Mouse (Mus musculus) yolk sac, embryonic 10.5 days (tissue): ENCODE data around the gene Exoc4.

Source experiments
- DNase-seq: peaks from one replicate; pipeline ENCODE4 v3.0.0-alpha.2; 2017; ENCODE audit warnings: low spot score

Exoc4 gene

GRCm38 (mm10) chr6:33939169-33939568 is 690.3 kb downstream of the Exoc4 start:
- DNase-seq, result no peak

- no peak for DNase-seq
These were observed 698.1 kb downstream of the Exoc4 start for GRCm38 (mm10) chr6:33946911-33947489.

GRCm38 (mm10) chr6:33950113-33950512 is 701.2 kb downstream of the Exoc4 start:
- DNase-seq, result no peak

GRCm38 (mm10) chr6:33955469-33955868 is 706.6 kb downstream of the Exoc4 start:
- DNase-seq, result no peak

GRCm38 (mm10) chr6:33958281-33958680 is 709.4 kb downstream of the Exoc4 start:
- no peak for DNase-seq

GRCm38 (mm10) chr6:33960766-33961165 is 711.9 kb downstream of the Exoc4 start:
- no peak for DNase-seq

- DNase-seq, result no peak
These were observed 714.2 kb downstream of the Exoc4 start for GRCm38 (mm10) chr6:33963092-33963491.

- no peak for DNase-seq
These were observed 716.7 kb downstream of the Exoc4 start for GRCm38 (mm10) chr6:33965571-33965970.

GRCm38 (mm10) chr6:33968746-33969145 is 719.9 kb downstream of the Exoc4 start:
- no peak for DNase-seq

GRCm38 (mm10) chr6:33972801-33973200 is 723.9 kb downstream of the Exoc4 start:
- DNase-seq, result no peak

GRCm38 (mm10) chr6:33976576-33976975 is 727.7 kb downstream of the Exoc4 start:
- no peak for DNase-seq

- DNase-seq, result no peak
These were observed 728.6 kb downstream of the Exoc4 start for GRCm38 (mm10) chr6:33977448-33977847.

- DNase-seq, result no peak
These were observed 729.0 kb downstream of the Exoc4 start for GRCm38 (mm10) chr6:33977880-33978279.

- DNase-seq, result no peak
These were observed 733.8 kb downstream of the Exoc4 start for GRCm38 (mm10) chr6:33982709-33983108.

- no peak for DNase-seq
These were observed 738.2 kb downstream of the Exoc4 start for GRCm38 (mm10) chr6:33987132-33987531.

GRCm38 (mm10) chr6:33992213-33993034 is 743.5 kb downstream of the Exoc4 start:
- no peak for DNase-seq

GRCm38 (mm10) chr6:33993842-33994241 is 745.0 kb downstream of the Exoc4 start:
- DNase-seq, result no peak

GRCm38 (mm10) chr6:33998590-33998989 is 749.7 kb downstream of the Exoc4 start:
- no peak for DNase-seq

- no peak for DNase-seq
These were observed 750.6 kb downstream of the Exoc4 start for GRCm38 (mm10) chr6:33999530-33999929.

- no peak for DNase-seq
These were observed 751.8 kb downstream of the Exoc4 start for GRCm38 (mm10) chr6:34000644-34001043.

- DNase-seq, result no peak
These were observed 754.1 kb downstream of the Exoc4 start for GRCm38 (mm10) chr6:34003033-34003432.

GRCm38 (mm10) chr6:34013469-34013868 is 764.6 kb downstream of the Exoc4 start:
- no peak for DNase-seq
